ENCODE assay signal across 13 mouse cellular contexts in genomic region chr10:99556353-99557036, GRCm38 (mm10).
A peak's percentile ranks its signal among the peaks of the same experiment; 100 is the strongest.
DNase-seq lines count a peak whose midpoint lies in the region; ATAC-seq lines count a peak whose summit lies in the region.
"Had no signal": no experiment of that assay in that cellular context is flagged by ENCODE, and none has a peak within 500 bp of the region (broad histone marks: within the 10 kb centered on the region; RNA-seq: fewer than 3 reads in every experiment).

No protein-coding gene starts in this region.

- H3K9me3 ChIP-seq in midbrain, embryonic 11.5 days (ENCODE audit: control insufficient read depth, low read length), result no peaks in the 10 kb centered on the region
- H3K9me3 ChIP-seq in midbrain, embryonic 15.5 days, result no peaks in the 10 kb centered on the region
- H3K9me3 ChIP-seq in hindbrain, embryonic 13.5 days, result no peaks in the 10 kb centered on the region
- no peaks in the 10 kb centered on the region for H3K9me3 ChIP-seq in stomach, embryonic 16.5 days (replicated peaks; ENCODE audit: control insufficient read depth, low read length)
- H3K9me3 ChIP-seq: liver, embryonic 15.5 days had no signal

- H3K9ac ChIP-seq in midbrain, embryonic 11.5 days (ENCODE audit: low read length), result no peak overlapping the region
- H3K9ac ChIP-seq in midbrain, embryonic 15.5 days, result no peak overlapping the region
- no peak overlapping the region for H3K9ac ChIP-seq in hindbrain, embryonic 13.5 days
- no peak overlapping the region for H3K9ac ChIP-seq in stomach, embryonic 16.5 days (ENCODE audit: low read length)
- H3K9ac ChIP-seq: liver, embryonic 15.5 days had no signal

- no peak overlapping the region for H3K4me3 ChIP-seq in midbrain, embryonic 11.5 days (ENCODE audit: low read depth, low read length)
- H3K4me3 ChIP-seq in midbrain, embryonic 15.5 days, result no peak overlapping the region
- H3K4me3 ChIP-seq in hindbrain, embryonic 13.5 days, result no peak overlapping the region
- no peak overlapping the region for H3K4me3 ChIP-seq in stomach, embryonic 16.5 days (replicated peaks; ENCODE audit: low read length)
- H3K4me3 ChIP-seq: liver, embryonic 15.5 days had no signal

- peak; percentile 49 for DNase-seq in adrenal gland, adult 8-10 months
- no peak for DNase-seq in adrenal gland, postnatal 4 days (ENCODE audit: low spot score in 2 of 2)
- no peak for DNase-seq in midbrain, embryonic 11.5 days (ENCODE audit: low spot score, missing footprints)
- no peak for DNase-seq in c-Kit-positive CD71-positive TER-119-positive erythroid progenitor cells, embryonic 14.5 days (ENCODE audit: low spot score)
- DNase-seq: cerebellum, adult 11-12 months; kidney, adult 18-20 months; layer of hippocampus, postnatal 36 days had no signal

- 66% methylated on average over 11 of the region's 11 CpGs for WGBS in midbrain, embryonic 11.5 days
- 61% methylated on average over 11 of the region's 11 CpGs for WGBS in midbrain, embryonic 15.5 days
- WGBS in hindbrain, embryonic 13.5 days, result 60% methylated on average over 11 of the region's 11 CpGs
- 35% methylated on average over 11 of the region's 11 CpGs for WGBS in stomach, embryonic 16.5 days

- no peaks in the 10 kb centered on the region; the same call in 1 of the 2 replicates for H3K4me1 ChIP-seq in midbrain, embryonic 11.5 days (ENCODE audit: control insufficient read depth, insufficient read depth, low read length)
- no peaks in the 10 kb centered on the region for H3K4me1 ChIP-seq in midbrain, embryonic 15.5 days
- peaks cover 12% of the 10 kb centered on the region for H3K4me1 ChIP-seq in hindbrain, embryonic 13.5 days (replicated peaks)
- no peaks in the 10 kb centered on the region for H3K4me1 ChIP-seq in stomach, embryonic 16.5 days (ENCODE audit: control insufficient read depth, insufficient read depth, low read length)
- H3K4me1 ChIP-seq: liver, embryonic 15.5 days had no signal

- ATAC-seq in midbrain, embryonic 11.5 days (ENCODE audit: low FRiP score), result peak; percentile 40; the same call in 1 of the 2 replicates
- ATAC-seq in midbrain, embryonic 15.5 days (replicated peaks), result no peak
- 0 out of 2 replicates have a peak, but pooled peaks have one; percentile 43 for ATAC-seq in hindbrain, embryonic 13.5 days (ENCODE audit: low FRiP score)
- ATAC-seq in stomach, embryonic 16.5 days (ENCODE audit: insufficient read depth, low FRiP score), result peak; percentile 33; the same call in 1 of the 2 replicates
- ATAC-seq in granulocyte monocyte progenitor cell, adult 5-6 weeks (replicated peaks; ENCODE audit: poor library complexity, severe bottlenecking), result no peak

- H3K27me3 ChIP-seq in midbrain, embryonic 11.5 days (ENCODE audit: control insufficient read depth, insufficient read depth, low read length), result no peaks in the 10 kb centered on the region
- no peaks in the 10 kb centered on the region for H3K27me3 ChIP-seq in midbrain, embryonic 15.5 days (replicated peaks)
- H3K27me3 ChIP-seq in hindbrain, embryonic 13.5 days, result no peaks in the 10 kb centered on the region
- H3K27me3 ChIP-seq in stomach, embryonic 16.5 days (ENCODE audit: control insufficient read depth, insufficient read depth, low read length), result no peaks in the 10 kb centered on the region
- H3K27me3 ChIP-seq: liver, embryonic 15.5 days had no signal

- H3K4me2 ChIP-seq in midbrain, embryonic 11.5 days, result no peak overlapping the region
- H3K4me2 ChIP-seq in midbrain, embryonic 15.5 days, result no peak overlapping the region
- H3K4me2 ChIP-seq in hindbrain, embryonic 13.5 days, result no peak overlapping the region
- peak overlapping the region; percentile 28 for H3K4me2 ChIP-seq in stomach, embryonic 16.5 days (ENCODE audit: low read depth, low read length)
- H3K4me2 ChIP-seq: liver, embryonic 15.5 days had no signal

- H3K27ac ChIP-seq in midbrain, embryonic 11.5 days (ENCODE audit: low read depth, low read length), result no peak overlapping the region
- no peak overlapping the region for H3K27ac ChIP-seq in midbrain, embryonic 15.5 days
- peak overlapping the region; percentile 44; the same call in 1 of the 2 replicates for H3K27ac ChIP-seq in hindbrain, embryonic 13.5 days
- no peak overlapping the region for H3K27ac ChIP-seq in stomach, embryonic 16.5 days (ENCODE audit: low read length)
- H3K27ac ChIP-seq: liver, embryonic 15.5 days had no signal

- no peaks in the 10 kb centered on the region for H3K36me3 ChIP-seq in midbrain, embryonic 11.5 days (ENCODE audit: control insufficient read depth, insufficient read depth, low read length)
- H3K36me3 ChIP-seq in midbrain, embryonic 15.5 days (replicated peaks), result no peaks in the 10 kb centered on the region
- no peaks in the 10 kb centered on the region for H3K36me3 ChIP-seq in hindbrain, embryonic 13.5 days
- H3K36me3 ChIP-seq in stomach, embryonic 16.5 days (ENCODE audit: control insufficient read depth, insufficient read depth, low read length), result no peaks in the 10 kb centered on the region
- H3K36me3 ChIP-seq: G1E; liver, embryonic 15.5 days had no signal

Comparison
In these comparisons a context has a peak if more than half of its experiments do, and no peak if none do; other contexts are left out.
1. ATAC-seq: peak in midbrain, embryonic 11.5 days (single experiment), hindbrain, embryonic 13.5 days (single experiment) and stomach, embryonic 16.5 days (single experiment); none in midbrain, embryonic 15.5 days (single experiment) and granulocyte monocyte progenitor cell, adult 5-6 weeks (single experiment).